Mouse (Mus musculus): Measurements from ENCODE around the gene Tas2r106. TPM values are rescaled to one million over a fixed set of nuclear protein-coding genes. Genes with fewer than 3 reads are reported as not detected.

The Tas2r106 gene
- polyA plus RNA-seq (2014; fragmentation: Illumina TruSeq; extraction: RNeasy Lipid Tissue Mini Kit (QIAGEN cat#74804); ENCODE audit: low read depth, low replicate concordance): not detected

GRCm38 (mm10) chr6:131678786-131679185 lies at the start of gene Tas2r106:
Tas2r106 (minus strand) TSS chr6:131678886.

DNA sequence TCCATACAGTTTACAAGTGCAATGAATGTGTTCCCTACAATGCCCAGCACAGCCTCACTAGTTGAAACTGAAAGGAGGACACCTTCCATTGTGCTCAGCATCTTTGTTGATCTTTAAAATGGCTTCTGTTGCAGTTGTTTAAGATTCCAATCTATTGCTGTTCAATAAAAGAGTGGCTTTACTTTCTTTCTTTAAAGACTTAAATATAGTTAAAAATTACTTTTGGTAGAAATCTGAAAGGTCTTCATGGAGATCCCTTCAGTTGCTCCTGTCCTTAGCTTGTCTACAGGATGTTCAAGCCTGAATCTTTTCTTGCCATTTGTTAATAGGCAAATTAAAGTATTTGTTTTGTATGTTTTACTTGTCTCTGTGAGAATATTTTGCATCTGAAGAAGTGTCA lies 11.3 kb upstream of the Tas2r106 start, which contains the start of gene Tas2r114:
Gene Tas2r114, minus strand, starts transcription at position 101 of the 400 bp plus-strand sequence.

GRCm38 (mm10) chr6:131687395-131687794 lies 8.7 kb upstream of the Tas2r106 start, which contains the start of gene Tas2r105:
Tas2r105 (minus strand) TSS chr6:131687495.

GRCm38 (mm10) chr6:131685644-131686043 lies 7.0 kb upstream of the Tas2r106 start, which contains the start of gene Tas2r104:
Tas2r104 (minus strand) TSS chr6:131685744.

DNA sequence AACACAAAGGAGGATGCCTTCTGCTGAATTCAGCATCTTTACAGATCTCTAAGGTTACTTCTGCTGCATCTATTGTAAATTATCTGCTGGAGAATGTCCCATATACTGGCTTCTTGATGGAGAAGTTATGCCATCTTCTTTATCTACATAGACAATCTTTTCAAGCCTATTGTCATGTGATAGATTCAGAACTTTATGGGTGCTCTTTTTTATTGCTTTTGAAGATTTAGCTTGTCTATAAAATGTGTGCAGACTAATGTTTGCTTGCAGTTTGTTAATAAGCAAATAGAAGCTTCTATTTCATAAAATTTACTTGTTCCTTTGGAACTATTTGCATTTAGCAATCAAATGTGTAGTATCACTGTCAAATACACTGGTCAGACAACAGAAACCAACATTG lies 18.6 kb downstream of the Tas2r106 start, which contains the start of gene Tas2r107:
Gene Tas2r107, minus strand, starts transcription at position 101 of the 400 bp plus-strand sequence.

GRCm38 (mm10) chr6:131630812-131631211 lies 47.9 kb downstream of the Tas2r106 start, which contains the start of gene Tas2r130:
Tas2r130 (minus strand) TSS chr6:131630912.

Other genes starting within 250 kb of the Tas2r106 start
- gene 5430401F13Rik, start 192.5 kb downstream of the Tas2r106 start, polyA plus RNA-seq (2014; fragmentation: Illumina TruSeq; extraction: RNeasy Lipid Tissue Mini Kit (QIAGEN cat#74804); ENCODE audit: low read depth, low replicate concordance): not detected
- gene Gm6619, start 192.5 kb downstream of the Tas2r106 start, polyA plus RNA-seq (2014; fragmentation: Illumina TruSeq; extraction: RNeasy Lipid Tissue Mini Kit (QIAGEN cat#74804); ENCODE audit: low read depth, low replicate concordance): not detected
- gene Tas2r130, start 48.0 kb downstream of the Tas2r106 start, polyA plus RNA-seq (2014; fragmentation: Illumina TruSeq; extraction: RNeasy Lipid Tissue Mini Kit (QIAGEN cat#74804); ENCODE audit: low read depth, low replicate concordance): not detected
- not detected for gene Tas2r107, start 18.7 kb downstream of the Tas2r106 start, polyA plus RNA-seq (2014; fragmentation: Illumina TruSeq; extraction: RNeasy Lipid Tissue Mini Kit (QIAGEN cat#74804); ENCODE audit: low read depth, low replicate concordance)
- not detected for gene Tas2r104, start 6.9 kb upstream of the Tas2r106 start, polyA plus RNA-seq (2014; fragmentation: Illumina TruSeq; extraction: RNeasy Lipid Tissue Mini Kit (QIAGEN cat#74804); ENCODE audit: low read depth, low replicate concordance)
- not detected for gene Tas2r105, start 8.6 kb upstream of the Tas2r106 start, polyA plus RNA-seq (2014; fragmentation: Illumina TruSeq; extraction: RNeasy Lipid Tissue Mini Kit (QIAGEN cat#74804); ENCODE audit: low read depth, low replicate concordance)
- not detected for gene Tas2r114, start 11.2 kb upstream of the Tas2r106 start, polyA plus RNA-seq (2014; fragmentation: Illumina TruSeq; extraction: RNeasy Lipid Tissue Mini Kit (QIAGEN cat#74804); ENCODE audit: low read depth, low replicate concordance)

All from adipose tissue, adult 10 weeks (tissue).